Mouse (Mus musculus): ENCODE data around the gene Hsf5. TPM values are rescaled to one million over a fixed set of nuclear protein-coding genes. Genes with fewer than 3 reads are reported as not detected.

Gene Hsf5
- polyA plus RNA-seq, 1 experiment from 2014 or later, result 0.52 TPM

DNA sequence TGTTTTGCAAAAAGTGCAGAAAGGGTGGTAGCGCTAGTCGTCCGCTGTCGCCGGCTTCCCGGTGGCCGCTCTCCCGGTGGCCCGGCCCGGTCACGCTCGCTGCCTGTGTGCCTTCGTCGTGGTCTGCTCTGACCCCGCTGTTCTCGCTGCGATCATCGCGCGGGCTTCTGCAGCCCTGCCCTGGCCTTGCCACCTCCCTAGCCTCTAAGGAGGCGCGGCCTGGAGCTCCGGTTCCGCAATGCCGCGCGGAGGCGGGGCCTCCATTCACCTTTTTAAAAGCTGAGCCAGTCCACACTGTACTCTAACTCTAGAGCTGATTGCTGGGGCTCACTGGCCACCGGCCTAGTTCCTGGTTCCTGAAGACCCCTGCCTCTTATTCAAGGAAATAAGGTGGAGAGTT lies 22.2 kb downstream of the Hsf5 start:
- H3K4me1 ChIP-seq (replicated peaks; ENCODE audit: control insufficient read depth, insufficient read depth, low read length), result peaks cover 3% of the 10 kb centered on the region; the same call in 1 of the 2 replicates
- ATAC-seq (replicated peaks; ENCODE audit: low FRiP score), result peak; percentile 67
- no peak overlapping the region for H3K27ac ChIP-seq (ENCODE audit: low read depth, low read length)
- H3K36me3 ChIP-seq (ENCODE audit: control insufficient read depth, insufficient read depth, low read length), result no peaks in the 10 kb centered on the region
- no peaks in the 10 kb centered on the region for H3K9me3 ChIP-seq (ENCODE audit: control insufficient read depth, low read length)
- peak overlapping the region; percentile 74 for H3K9ac ChIP-seq (ENCODE audit: low read length)
- WGBS, result under 1% methylated on average over 29 of the region's 29 CpGs
- H3K4me3 ChIP-seq (ENCODE audit: low read depth, low read length), result peak overlapping the region; percentile 37
- peak; percentile 79 for DNase-seq (ENCODE audit: low spot score)
- H3K4me2 ChIP-seq (ENCODE audit: low read depth, low read length, severe bottlenecking), result peak overlapping the region; percentile 82
- no peaks in the 10 kb centered on the region for H3K27me3 ChIP-seq (ENCODE audit: control insufficient read depth, insufficient read depth, low read length)

- Histone ChIP-seq H3K9me3 (ENCODE audit: control insufficient read depth, low read length) (no peaks in the 10 kb centered on the region), H3K27me3 (ENCODE audit: control insufficient read depth, insufficient read depth, low read length) (no peaks in the 10 kb centered on the region), H3K36me3 (ENCODE audit: control insufficient read depth, insufficient read depth, low read length) (no peaks in the 10 kb centered on the region), H3K27ac (ENCODE audit: low read depth, low read length) (no peak overlapping the region), H3K9ac (ENCODE audit: low read length) (no peak overlapping the region), H3K4me2 (ENCODE audit: low read depth, low read length, severe bottlenecking) (no peak overlapping the region), H3K4me1 (replicated peaks; ENCODE audit: control insufficient read depth, insufficient read depth, low read length) (peaks cover 3% of the 10 kb centered on the region; the same call in 1 of the 2 replicates), H3K4me3 (ENCODE audit: low read depth, low read length) (no peak overlapping the region)
- ATAC-seq (replicated peaks; ENCODE audit: low FRiP score) (no peak), DNase-seq (ENCODE audit: low spot score) (no peak)
These were observed 25.9 kb downstream of the Hsf5 start for GRCm38 (mm10) chr11:87642865-87643264.

- ATAC-seq (replicated peaks; ENCODE audit: low FRiP score) (no peak), DNase-seq (ENCODE audit: low spot score) (no peak)
- WGBS, result 80% methylated on average over 5 of the region's 5 CpGs
- Histone ChIP-seq H3K4me3 (ENCODE audit: low read depth, low read length) (no peak overlapping the region), H3K27me3 (ENCODE audit: control insufficient read depth, insufficient read depth, low read length) (no peaks in the 10 kb centered on the region), H3K4me2 (ENCODE audit: low read depth, low read length, severe bottlenecking) (no peak overlapping the region), H3K36me3 (ENCODE audit: control insufficient read depth, insufficient read depth, low read length) (no peaks in the 10 kb centered on the region), H3K4me1 (replicated peaks; ENCODE audit: control insufficient read depth, insufficient read depth, low read length) (no peaks in the 10 kb centered on the region), H3K9ac (ENCODE audit: low read length) (no peak overlapping the region), H3K9me3 (ENCODE audit: control insufficient read depth, low read length) (no peaks in the 10 kb centered on the region), H3K27ac (ENCODE audit: low read depth, low read length) (no peak overlapping the region)
These were observed 37.7 kb downstream of the Hsf5 start for GRCm38 (mm10) chr11:87654693-87655092.

DNA sequence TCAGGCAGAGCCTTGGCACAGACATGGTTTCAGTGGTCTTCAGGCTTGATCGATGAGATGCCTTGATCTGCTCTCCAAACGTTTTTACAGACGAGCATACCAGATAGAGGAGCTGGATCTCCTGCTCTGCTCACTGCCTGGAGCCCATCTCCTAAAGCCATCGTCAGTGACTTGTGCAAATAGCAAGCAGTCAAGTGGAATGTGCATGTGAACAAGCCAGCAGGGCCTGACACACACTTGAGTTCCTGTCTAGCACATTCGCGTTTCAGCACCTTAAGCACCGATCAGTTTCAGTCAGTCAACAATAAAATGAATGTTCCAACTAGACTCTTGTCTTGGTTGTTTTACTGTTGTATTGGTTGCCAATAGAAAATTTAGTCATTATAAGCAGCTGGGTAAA lies 42.3 kb downstream of the Hsf5 start:
- Histone ChIP-seq H3K9ac (ENCODE audit: low read length) (no peak overlapping the region), H3K27ac (ENCODE audit: low read depth, low read length) (no peak overlapping the region), H3K4me1 (replicated peaks; ENCODE audit: control insufficient read depth, insufficient read depth, low read length) (peaks cover 4% of the 10 kb centered on the region; the same call in 1 of the 2 replicates), H3K27me3 (ENCODE audit: control insufficient read depth, insufficient read depth, low read length) (peaks cover 12% of the 10 kb centered on the region), H3K4me3 (ENCODE audit: low read depth, low read length) (no peak overlapping the region), H3K9me3 (ENCODE audit: control insufficient read depth, low read length) (no peaks in the 10 kb centered on the region), H3K4me2 (ENCODE audit: low read depth, low read length, severe bottlenecking) (no peak overlapping the region), H3K36me3 (ENCODE audit: control insufficient read depth, insufficient read depth, low read length) (no peaks in the 10 kb centered on the region)
- ATAC-seq (replicated peaks; ENCODE audit: low FRiP score) (no peak), DNase-seq (ENCODE audit: low spot score) (no peak)
- 78% methylated on average over 7 of the region's 7 CpGs for WGBS

DNA sequence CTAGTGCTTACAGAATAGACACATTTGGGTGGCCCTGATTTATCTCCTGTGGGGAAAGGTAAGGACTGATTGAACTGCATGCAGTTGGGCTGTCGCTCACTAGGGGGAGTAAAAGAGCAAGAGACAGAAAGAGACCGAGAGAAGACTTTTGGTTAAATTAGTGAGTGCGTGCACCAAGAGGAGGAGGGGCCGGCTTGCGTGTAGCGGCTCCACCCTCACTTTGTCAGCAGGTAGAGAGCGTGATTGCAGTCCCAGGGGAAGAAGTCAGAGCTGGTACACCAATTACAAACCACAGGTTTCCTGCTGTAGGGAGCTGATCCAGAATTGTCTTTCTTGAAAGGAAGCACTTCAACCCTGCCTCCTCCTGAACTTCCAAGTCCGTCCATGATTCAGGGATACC lies 45.4 kb downstream of the Hsf5 start, which contains the start of gene Rnf43:
Gene Rnf43 (plus strand): TSS at position 316 of the 400 bp plus-strand sequence.
- Histone ChIP-seq H3K9me3 (ENCODE audit: control insufficient read depth, low read length) (no peaks in the 10 kb centered on the region), H3K4me1 (replicated peaks; ENCODE audit: control insufficient read depth, insufficient read depth, low read length) (peaks cover 4% of the 10 kb centered on the region; the same call in 1 of the 2 replicates), H3K27me3 (ENCODE audit: control insufficient read depth, insufficient read depth, low read length) (peaks cover 12% of the 10 kb centered on the region), H3K9ac (ENCODE audit: low read length) (peak within 1 kb of the TSS; percentile 44; the same call in 1 of the 2 replicates), H3K36me3 (ENCODE audit: control insufficient read depth, insufficient read depth, low read length) (no peaks in the 10 kb centered on the region), H3K27ac (ENCODE audit: low read depth, low read length) (no peak within 1 kb of the TSS), H3K4me2 (ENCODE audit: low read depth, low read length, severe bottlenecking) (peak within 1 kb of the TSS; percentile 51), H3K4me3 (ENCODE audit: low read depth, low read length) (peak within 1 kb of the TSS; percentile 31)
- DNase-seq (ENCODE audit: low spot score) (peak; percentile 87), ATAC-seq (replicated peaks; ENCODE audit: low FRiP score) (peak; percentile 21; the same call in 1 of the 2 replicates)
- under 1% methylated on average over 8 of the region's 8 CpGs for WGBS

DNA sequence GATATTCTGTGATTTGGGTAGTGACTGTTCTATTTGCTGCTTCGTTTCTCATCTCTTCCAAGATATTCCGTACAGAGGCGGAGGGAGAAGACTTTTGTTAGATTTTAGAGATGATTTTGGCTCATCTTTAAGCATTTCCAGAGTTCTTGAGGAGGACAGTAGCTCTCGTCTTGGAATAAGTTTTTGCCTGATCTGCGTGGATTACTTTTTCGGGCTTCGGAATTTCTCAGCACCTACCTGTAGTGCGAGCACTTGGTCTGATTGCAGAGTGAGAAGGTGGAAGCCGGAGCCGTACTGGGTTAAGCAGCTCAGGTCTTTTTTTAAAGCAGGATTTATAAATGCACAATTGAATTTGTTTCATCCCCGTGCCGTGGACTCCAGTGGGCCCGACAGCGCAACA lies 45.9 kb downstream of the Hsf5 start:
- H3K27ac ChIP-seq (ENCODE audit: low read depth, low read length), result no peak overlapping the region
- peaks cover 12% of the 10 kb centered on the region for H3K27me3 ChIP-seq (ENCODE audit: control insufficient read depth, insufficient read depth, low read length)
- peaks cover 4% of the 10 kb centered on the region; the same call in 1 of the 2 replicates for H3K4me1 ChIP-seq (replicated peaks; ENCODE audit: control insufficient read depth, insufficient read depth, low read length)
- DNase-seq (ENCODE audit: low spot score) (no peak), ATAC-seq (replicated peaks; ENCODE audit: low FRiP score) (no peak)
- H3K4me3 ChIP-seq (ENCODE audit: low read depth, low read length), result peak overlapping the region; percentile 31
- no peaks in the 10 kb centered on the region for H3K9me3 ChIP-seq (ENCODE audit: control insufficient read depth, low read length)
- peak overlapping the region; percentile 44; the same call in 1 of the 2 replicates for H3K9ac ChIP-seq (ENCODE audit: low read length)
- H3K4me2 ChIP-seq (ENCODE audit: low read depth, low read length, severe bottlenecking), result peak overlapping the region; percentile 51
- 8% methylated on average over 14 of the region's 14 CpGs for WGBS
- no peaks in the 10 kb centered on the region for H3K36me3 ChIP-seq (ENCODE audit: control insufficient read depth, insufficient read depth, low read length)

GRCm38 (mm10) chr11:87663948-87664347 lies 47.0 kb downstream of the Hsf5 start:
- H3K4me3 ChIP-seq (ENCODE audit: low read depth, low read length), result no peak overlapping the region
- peaks cover 12% of the 10 kb centered on the region for H3K27me3 ChIP-seq (ENCODE audit: control insufficient read depth, insufficient read depth, low read length)
- H3K9ac ChIP-seq (ENCODE audit: low read length), result no peak overlapping the region
- no peak overlapping the region for H3K4me2 ChIP-seq (ENCODE audit: low read depth, low read length, severe bottlenecking)
- DNase-seq (ENCODE audit: low spot score) (no peak), ATAC-seq (replicated peaks; ENCODE audit: low FRiP score) (no peak)
- WGBS, result 78% methylated on average over 6 of the region's 6 CpGs
- no peaks in the 10 kb centered on the region for H3K36me3 ChIP-seq (ENCODE audit: control insufficient read depth, insufficient read depth, low read length)
- H3K4me1 ChIP-seq (replicated peaks; ENCODE audit: control insufficient read depth, insufficient read depth, low read length), result peaks cover 4% of the 10 kb centered on the region; the same call in 1 of the 2 replicates
- no peak overlapping the region for H3K27ac ChIP-seq (ENCODE audit: low read depth, low read length)
- H3K9me3 ChIP-seq (ENCODE audit: control insufficient read depth, low read length), result no peaks in the 10 kb centered on the region

- DNase-seq (ENCODE audit: low spot score), result no peak
These were observed 47.6 kb downstream of the Hsf5 start for GRCm38 (mm10) chr11:87664521-87664920.

GRCm38 (mm10) chr11:87665224-87665623 lies 48.3 kb downstream of the Hsf5 start:
- WGBS, result 70% methylated on average over 6 of the region's 6 CpGs
- ATAC-seq (replicated peaks; ENCODE audit: low FRiP score) (no peak), DNase-seq (ENCODE audit: low spot score) (no peak)
- no peak overlapping the region for H3K27ac ChIP-seq (ENCODE audit: low read depth, low read length)
- H3K4me2 ChIP-seq (ENCODE audit: low read depth, low read length, severe bottlenecking), result no peak overlapping the region
- H3K9ac ChIP-seq (ENCODE audit: low read length), result no peak overlapping the region
- H3K27me3 ChIP-seq (ENCODE audit: control insufficient read depth, insufficient read depth, low read length), result peaks cover 12% of the 10 kb centered on the region
- no peaks in the 10 kb centered on the region for H3K36me3 ChIP-seq (ENCODE audit: control insufficient read depth, insufficient read depth, low read length)
- no peak overlapping the region for H3K4me3 ChIP-seq (ENCODE audit: low read depth, low read length)
- H3K4me1 ChIP-seq (replicated peaks; ENCODE audit: control insufficient read depth, insufficient read depth, low read length), result peaks cover 4% of the 10 kb centered on the region; the same call in 1 of the 2 replicates
- no peaks in the 10 kb centered on the region for H3K9me3 ChIP-seq (ENCODE audit: control insufficient read depth, low read length)

More at GRCm38 (mm10) chr11:87664521-87664920, 47.6 kb downstream of the Hsf5 start:
- H3K9ac ChIP-seq (ENCODE audit: low read length), result no peak overlapping the region
- H3K4me3 ChIP-seq (ENCODE audit: low read depth, low read length), result no peak overlapping the region
- H3K4me1 ChIP-seq (replicated peaks; ENCODE audit: control insufficient read depth, insufficient read depth, low read length), result peaks cover 4% of the 10 kb centered on the region; the same call in 1 of the 2 replicates
- WGBS, result 83% methylated on average over 12 of the region's 12 CpGs
- H3K9me3 ChIP-seq (ENCODE audit: control insufficient read depth, low read length), result no peaks in the 10 kb centered on the region
- no peak overlapping the region for H3K27ac ChIP-seq (ENCODE audit: low read depth, low read length)
- no peak overlapping the region for H3K4me2 ChIP-seq (ENCODE audit: low read depth, low read length, severe bottlenecking)
- H3K27me3 ChIP-seq (ENCODE audit: control insufficient read depth, insufficient read depth, low read length), result peaks cover 12% of the 10 kb centered on the region
- no peak for ATAC-seq (replicated peaks; ENCODE audit: low FRiP score)
- H3K36me3 ChIP-seq (ENCODE audit: control insufficient read depth, insufficient read depth, low read length), result no peaks in the 10 kb centered on the region

Data from forebrain, embryonic 11.5 days (tissue).